Mouse (Mus musculus): ENCODE results near the gene Sap30l. TPM values are rescaled to one million over a fixed set of nuclear protein-coding genes. Genes with fewer than 3 reads are reported as not detected.

Sap30l gene
- polyA plus RNA-seq (2014; fragmentation: Illumina TruSeq; extraction: RNeasy Lipid Tissue Mini Kit (QIAGEN cat#74804); ENCODE audit: low read depth, low replicate concordance): 4.9 TPM

DNA sequence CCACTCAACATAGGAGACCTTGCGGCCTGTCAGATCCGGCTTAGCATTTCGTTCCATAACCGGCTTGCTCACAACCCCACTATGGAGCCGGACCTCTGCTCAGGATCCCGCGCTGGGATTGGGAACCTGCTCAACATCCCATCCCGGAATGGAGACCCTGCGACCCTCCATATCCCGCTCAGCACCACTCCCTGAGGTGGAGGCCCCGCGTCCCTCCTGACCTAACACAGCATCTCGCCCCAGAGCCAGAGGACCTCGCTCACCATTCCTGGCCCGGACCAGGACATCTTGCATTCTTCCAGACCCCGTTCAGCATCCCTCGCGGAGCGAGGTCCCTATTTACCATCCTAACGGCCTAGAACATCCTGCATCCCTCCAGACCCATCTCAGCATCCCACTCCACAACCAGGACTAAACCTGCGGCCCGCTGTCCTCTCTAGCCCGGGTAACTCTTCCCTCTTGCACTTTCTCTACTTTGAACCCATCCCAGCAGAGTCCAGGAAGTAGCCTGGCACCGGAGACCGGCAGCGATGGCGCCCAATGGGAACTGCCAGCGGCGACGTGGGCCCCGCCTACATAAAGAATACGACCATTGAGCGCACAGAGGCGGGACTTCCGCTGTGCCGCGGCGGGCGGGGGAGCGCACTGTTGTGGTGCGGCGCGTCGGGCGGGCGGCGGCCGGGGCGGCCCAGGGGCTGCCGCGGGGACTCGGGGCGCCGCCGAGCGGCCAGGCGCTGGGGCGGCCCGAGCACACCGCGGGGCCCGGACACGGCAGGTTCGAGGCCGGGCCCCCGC lies at the start of gene Sap30l:
Sap30l (plus strand) TSS at position 667 of the 795 bp plus-strand sequence.

DNA sequence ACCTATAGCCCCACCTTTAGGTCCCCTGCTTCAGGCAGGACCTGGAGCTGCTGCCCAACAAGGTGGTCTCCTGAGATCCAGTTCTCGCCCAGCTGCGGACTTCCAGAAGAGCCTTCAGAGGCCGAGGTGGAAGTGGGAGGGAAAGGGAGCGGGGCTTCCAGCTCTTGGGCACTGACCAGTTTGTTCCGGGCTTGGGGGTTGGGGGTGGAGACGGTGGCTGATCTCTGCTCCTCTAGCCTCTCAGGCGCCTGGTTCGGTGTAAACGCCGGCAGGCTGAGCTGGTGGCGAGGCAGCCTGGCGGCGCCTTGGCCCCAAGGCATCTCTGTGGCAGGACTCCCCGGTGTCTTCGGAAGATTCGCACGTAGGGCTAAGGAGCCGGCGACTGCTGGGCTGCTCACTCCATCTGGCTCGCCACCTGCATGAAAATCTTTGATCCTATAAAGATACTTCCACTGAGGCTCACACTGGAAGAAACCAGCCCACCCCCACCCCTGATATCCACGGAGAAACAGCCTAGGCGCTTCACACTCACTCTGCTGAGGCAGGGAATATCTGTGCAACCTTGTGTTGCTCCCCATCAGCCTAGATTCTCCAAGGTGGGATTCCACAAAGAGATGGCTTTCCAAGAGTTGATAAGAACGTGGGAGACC lies 31.2 kb downstream of the Sap30l start, which contains the start of gene Hand1:
Hand1 (minus strand) TSS at position 267 of the 650 bp plus-strand sequence.

Other genes starting within 250 kb of the Sap30l start
- 0.53 TPM for gene Galnt10, start 156.2 kb upstream of the Sap30l start, polyA plus RNA-seq (2014; fragmentation: Illumina TruSeq; extraction: RNeasy Lipid Tissue Mini Kit (QIAGEN cat#74804); ENCODE audit: low read depth, low replicate concordance)
- gene Hand1, start 31.2 kb downstream of the Sap30l start, polyA plus RNA-seq (2014; fragmentation: Illumina TruSeq; extraction: RNeasy Lipid Tissue Mini Kit (QIAGEN cat#74804); ENCODE audit: low read depth, low replicate concordance): not detected
- gene Larp1, start 207.4 kb downstream of the Sap30l start, polyA plus RNA-seq (2014; fragmentation: Illumina TruSeq; extraction: RNeasy Lipid Tissue Mini Kit (QIAGEN cat#74804); ENCODE audit: low read depth, low replicate concordance): 16.2 TPM

Measured in kidney, adult 10 weeks (tissue).